Mouse (Mus musculus): ENCODE measurements at regions not wholly inside any gene's neighbourhood (a gene's known extent, or its start where the extent isn't known, plus 50 kb on each side); places are given as distances from the start of the nearest gene placed in this dataset.

DNA sequence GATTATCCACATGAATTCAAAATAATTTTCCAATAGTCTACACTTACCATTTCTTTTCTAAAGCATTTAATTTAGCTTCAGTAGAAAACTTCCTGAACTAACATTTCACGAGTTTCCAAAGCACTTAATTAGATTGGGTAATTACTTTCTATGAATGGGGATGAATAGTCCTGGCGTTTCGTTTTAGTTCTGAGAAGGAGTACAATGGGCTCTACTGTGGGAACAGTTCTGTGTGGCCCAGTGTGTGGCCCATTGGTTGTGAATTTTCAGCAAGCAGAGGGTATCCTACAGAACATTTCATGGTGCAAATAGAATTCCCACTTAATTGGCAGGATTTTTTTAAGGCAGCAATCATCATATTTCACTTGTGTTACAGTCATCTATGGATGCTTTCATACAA lies 95.5 kb downstream of the 1700017N19Rik start:
- no peak for DNase-seq (ENCODE audit: low spot score in 2 of 2)

DNA sequence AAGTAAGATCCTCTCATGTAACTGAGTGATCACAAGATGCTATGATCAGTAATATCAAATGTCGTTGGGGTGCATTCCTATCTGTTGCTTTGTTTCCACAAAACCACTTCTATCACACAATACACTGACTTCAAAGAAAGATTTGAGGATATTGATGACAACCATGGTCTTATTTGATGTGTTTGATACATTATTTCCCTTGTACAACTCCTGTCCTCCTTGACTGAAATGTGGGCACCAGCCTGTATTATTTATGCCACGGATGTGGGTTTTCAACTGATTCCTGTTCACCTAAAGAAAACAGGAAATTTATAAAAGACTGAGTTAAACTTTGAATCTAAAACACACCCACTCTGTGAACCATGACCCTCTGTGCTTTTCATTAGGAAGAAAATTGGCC lies 105.7 kb downstream of the 1700017N19Rik start:
- DNase-seq (ENCODE audit: low spot score in 2 of 2) = no peak

DNA sequence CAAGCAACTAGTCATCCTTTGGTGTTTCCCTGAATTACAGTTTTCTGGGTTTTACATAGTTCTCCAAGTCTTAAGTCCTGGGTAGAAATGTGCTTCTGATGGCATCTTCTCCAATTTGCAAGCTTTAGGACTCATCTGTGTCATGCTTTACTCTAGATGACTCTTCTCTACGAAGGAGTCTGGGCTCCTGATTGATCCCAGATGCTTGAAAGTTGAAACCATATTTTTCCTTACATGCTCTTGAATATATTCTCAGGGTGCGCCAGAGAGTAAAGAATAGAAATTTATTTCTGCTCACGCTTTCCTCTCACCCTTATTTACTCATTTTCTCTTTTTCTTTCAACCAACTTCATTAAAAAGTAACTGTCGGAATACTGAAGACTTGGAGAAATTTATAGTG lies 108.9 kb downstream of the 1700017N19Rik start:
- no peak for DNase-seq (ENCODE audit: low spot score in 2 of 2)

DNA sequence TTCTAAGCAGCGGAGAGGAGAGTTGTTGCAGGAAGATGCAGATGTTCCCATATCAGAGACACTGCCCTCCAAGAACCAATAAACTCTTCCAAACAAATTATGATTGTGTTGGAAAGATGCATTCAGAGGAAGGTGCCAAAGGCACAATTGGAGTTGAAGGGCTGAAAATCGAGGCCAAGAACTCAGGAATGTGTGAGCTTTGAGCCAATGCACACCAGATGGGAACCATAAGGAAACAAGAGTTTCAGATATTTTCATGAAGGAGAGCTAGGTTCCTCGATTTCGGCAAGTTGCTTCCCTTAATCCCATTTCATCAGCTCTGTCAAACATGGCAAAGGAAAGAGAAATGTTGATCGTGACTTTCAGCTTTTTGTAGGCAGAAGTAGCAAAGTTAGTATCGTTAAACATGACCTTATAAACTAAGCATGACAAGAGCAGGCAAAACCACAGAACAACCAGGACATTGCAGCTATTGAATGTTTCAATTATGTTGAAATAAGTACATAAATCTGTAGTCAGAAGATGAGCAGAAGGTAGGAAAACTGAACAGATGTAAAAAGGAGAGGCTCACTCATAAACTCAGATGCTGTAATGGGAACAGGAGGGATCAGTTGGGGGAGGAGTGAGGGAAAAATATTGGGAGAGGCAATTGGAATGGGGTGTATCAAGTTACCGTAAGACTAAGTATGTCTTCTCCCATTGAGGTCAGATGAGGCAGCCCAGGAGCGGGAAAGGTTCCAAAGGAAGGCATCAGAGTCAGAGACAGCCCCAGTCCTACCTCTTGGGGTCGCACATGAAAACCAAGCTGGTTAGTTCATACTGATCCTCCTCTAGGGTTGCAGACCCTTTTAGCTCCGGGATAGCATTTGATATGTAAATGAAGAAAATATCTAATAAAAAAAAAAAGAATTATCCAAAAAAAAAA lies 110.3 kb downstream of the 1700017N19Rik start:
- no peak for DNase-seq (ENCODE audit: low spot score in 2 of 2)

DNA sequence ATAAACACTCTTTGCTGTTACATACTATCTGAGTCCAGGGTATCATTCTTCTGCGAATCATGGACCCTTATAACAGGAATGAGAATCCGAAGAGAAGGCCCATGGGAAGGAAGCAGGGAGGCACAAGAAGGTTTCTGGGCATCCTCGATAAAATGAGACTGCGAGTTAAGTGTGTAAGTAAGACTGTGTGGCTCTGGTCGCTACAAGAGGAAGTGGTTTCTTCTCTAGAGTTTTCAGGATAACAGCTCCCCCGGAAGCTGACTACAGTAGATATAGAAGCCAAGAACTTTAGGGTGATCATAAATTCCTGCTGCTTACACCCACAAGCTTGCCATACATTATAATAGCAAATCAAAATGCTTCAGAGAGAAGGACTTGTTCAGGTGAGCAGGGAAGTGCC lies 111.7 kb downstream of the 1700017N19Rik start:
- DNase-seq (ENCODE audit: low spot score in 2 of 2) = no peak

DNA sequence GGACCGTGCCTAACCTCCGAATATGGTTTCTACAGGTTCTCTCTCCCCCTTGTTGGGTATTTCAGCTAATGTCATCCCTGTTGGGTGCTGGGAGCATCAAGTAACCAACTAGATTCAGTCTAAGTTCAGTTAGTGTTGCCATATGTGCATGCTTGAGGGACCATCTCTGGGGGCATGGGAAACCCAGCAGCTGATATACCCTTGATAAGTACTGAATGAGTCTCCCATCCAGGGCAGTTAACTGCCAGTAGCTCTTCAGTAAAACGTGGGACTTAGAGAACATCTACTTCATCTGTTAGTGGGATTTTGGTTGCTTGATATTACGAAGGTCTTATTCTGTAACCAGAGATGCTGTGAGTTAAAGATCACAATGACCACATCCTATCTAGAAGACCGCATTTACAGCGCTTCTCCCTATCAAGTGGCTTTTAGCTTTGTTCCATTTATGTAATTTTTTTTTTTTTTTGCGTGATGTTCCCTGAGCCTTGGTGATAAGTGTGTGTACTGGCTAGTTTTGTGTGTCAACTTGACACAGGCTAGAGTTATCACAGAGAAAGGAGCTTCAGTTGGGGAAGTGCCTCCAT lies 125.9 kb downstream of the 1700017N19Rik start:
- no peak for DNase-seq (ENCODE audit: low spot score in 2 of 2)

DNA sequence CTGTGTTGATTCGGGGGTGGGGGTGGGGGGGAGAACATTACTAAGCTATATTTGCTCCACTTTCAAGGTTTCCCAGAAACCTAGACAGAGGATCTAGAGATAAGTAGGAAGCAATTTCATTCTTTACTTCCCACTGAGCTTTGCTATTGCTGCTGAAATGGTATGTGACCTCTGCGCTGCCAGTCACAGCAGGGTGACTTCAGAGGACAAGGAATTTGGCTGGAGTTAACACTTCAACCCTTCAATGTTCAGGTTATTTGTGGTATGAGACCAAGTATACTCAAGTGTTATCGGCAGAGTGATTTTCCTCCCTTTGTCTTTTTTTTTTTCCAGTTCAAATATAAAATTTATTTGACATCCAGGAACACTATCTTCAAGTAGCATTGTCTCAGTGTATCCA lies 128.3 kb downstream of the 1700017N19Rik start:
- DNase-seq (ENCODE audit: low spot score in 2 of 2) = no peak

DNA sequence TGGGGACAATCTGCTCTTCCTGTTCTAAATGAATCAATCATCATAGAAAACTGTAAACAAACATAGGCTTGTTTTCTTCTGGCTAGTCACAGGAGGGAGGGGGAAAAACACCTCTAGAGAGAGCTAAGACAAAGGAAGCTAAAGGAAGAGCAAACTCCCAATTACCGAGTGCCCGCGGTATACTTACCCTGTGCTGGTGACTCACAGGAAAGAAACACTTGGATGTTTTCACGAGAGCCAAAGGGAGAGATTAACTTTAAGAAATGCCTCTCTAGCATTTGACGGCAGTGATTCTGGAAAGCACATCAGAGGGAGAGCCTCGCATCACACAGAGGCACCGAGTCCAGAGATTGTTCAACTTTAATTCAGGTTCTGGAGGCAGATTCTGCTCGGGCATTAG lies 151.0 kb downstream of the 1700017N19Rik start:
- no peak for DNase-seq (ENCODE audit: low spot score in 2 of 2)

DNA sequence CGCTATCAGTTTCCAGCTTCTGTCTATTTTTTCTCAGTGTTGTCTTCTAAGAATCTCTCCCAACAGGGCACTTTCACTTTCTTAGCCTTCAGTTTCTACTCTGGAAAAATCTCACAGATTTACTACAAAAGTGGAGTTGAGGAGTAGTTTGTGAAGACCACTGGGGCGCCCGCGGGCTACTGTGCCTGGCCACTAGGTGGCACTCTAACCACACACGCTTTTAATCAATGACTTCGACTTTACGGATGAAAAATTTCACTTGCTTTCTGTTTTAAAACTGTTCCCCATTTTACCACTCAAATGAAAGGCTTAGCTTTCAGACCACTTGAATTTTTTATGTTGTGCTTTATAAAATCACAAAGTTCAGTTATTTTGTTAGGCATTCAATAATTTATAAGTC lies 151.8 kb downstream of the 1700017N19Rik start:
- DNase-seq (ENCODE audit: low spot score in 2 of 2) = peak; percentile 13 to 42

DNA sequence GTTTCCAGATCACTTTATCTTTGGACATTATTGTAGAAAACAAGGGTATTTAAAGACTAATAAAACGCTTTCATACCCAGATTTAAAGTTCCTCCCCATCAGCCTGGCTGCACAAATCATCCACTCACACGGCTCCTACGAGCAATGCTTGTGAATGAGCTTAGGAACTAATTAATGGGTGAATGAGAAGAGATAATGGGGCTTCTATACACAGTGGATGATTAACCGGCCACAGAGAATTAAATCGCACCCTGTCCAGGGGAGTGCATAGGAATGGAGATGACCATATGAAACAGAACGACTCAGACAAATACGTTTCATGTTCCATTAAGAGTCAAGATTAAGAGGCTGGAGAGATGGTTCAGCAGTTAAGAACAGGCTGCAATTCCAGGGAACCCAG lies 155.9 kb downstream of the 1700017N19Rik start:
- DNase-seq (ENCODE audit: low spot score in 2 of 2) = no peak

DNA sequence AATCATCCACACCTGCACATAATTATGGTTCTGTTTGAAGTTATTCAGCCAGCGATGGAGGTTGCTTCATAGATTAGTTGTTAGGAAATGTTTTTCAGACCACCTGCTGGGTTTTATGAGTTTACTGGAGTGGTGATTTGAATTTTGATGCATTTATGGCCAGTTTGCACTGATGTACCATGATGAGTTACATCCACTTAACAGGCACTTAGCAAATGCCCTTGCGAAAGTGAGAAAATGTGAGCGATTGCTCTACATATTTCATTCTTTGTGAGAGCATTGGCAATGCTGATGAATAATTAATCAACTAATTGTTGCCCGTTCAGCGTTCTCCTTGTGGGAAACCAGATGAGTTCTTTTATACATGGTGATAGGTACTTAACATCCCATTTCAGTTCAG lies 164.7 kb downstream of the 1700017N19Rik start:
- no peak for DNase-seq (ENCODE audit: low spot score in 2 of 2)

DNA sequence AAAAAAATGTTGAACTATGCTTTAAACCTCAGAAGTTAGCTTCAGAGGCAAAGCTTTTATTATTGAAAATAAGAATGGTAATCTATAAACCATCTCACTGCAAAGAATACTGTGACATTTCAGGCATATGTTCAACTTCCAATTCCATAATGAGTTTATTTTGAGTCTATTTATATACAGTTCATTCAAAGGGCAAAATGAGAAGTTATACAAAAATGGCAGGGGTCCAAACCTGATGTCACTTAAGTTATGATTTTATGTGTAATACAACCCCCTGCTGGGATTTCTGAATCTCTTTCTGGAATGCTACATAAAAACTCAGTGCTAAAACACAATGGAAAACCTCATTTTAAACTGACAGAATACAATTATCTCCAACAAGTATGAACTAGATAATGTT lies 184.0 kb downstream of the 1700017N19Rik start:
- no peak for DNase-seq (ENCODE audit: low spot score in 2 of 2)

DNA sequence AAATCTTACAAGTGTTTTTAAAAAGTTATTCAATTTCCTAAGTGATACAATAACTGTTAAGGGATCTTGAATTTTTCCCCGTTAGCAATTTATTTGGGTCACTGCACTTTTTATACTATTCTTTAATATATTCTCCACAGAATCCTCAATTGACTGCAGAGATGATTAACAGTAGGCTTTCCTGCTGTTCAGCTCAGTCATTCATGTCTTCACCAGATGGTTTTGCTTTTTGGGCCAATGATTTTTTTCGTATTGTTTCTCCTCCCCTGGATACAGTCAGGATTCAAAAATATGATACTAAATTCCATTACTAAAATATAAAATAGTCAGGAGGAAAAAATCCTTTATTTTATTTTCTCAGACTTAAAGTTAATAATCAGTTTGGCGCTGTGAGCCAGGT lies 201.9 kb downstream of the 1700017N19Rik start:
- DNase-seq (ENCODE audit: low spot score in 2 of 2) = no peak

DNA sequence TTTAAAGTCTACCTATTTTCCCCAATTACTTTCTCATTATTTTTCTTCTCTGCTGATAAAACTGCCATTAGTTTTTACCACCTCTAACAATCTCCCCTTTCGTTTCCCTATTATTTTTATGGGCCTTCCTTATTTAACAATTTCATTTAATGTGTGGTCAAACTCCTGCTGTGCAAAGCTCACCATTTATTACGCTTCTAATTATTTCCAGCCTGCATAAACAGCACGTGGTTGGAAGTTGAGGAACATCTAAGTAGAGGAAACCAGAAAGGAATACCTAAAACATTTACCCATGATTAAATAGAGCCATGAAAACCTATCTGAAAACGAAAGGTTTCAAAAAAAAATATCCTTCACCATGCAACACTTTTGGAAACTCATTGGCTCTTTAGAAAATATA lies 202.3 kb downstream of the 1700017N19Rik start:
- DNase-seq (ENCODE audit: low spot score in 2 of 2) = no peak

DNA sequence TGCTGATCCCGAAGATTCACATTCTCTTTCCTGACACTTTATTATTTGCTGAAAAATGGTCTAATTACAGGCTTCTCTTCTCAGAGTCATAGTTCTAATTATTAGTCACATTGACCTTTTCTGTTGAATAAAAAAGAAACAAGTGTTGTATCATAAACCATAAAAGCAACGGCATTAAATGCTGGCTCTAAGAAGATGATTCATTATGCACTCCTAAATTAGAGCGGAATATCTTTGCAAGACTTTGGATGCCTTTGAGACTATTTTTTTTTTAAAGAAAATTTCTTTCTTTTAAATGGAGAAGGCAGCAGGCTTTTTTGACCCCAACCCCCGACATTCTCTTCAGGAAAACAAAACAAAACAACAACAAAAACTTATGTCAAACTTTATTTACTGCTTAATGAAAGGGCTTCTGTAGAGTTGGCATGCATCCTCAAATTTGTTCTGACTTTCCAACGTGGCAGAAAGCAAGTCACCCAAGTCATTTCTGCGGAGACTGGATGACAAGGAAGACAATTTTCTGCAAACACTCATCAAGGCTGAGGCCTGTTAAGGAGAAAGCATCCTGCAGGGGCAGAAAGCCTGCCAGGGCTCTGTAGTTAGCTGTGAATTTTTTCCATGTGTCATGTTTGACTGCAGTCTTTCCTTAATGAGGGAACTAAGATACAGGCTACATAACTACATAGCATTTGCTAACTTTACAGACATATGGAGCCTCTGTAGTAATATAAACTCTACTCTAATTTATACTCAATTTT lies 205.1 kb downstream of the 1700017N19Rik start:
- DNase-seq (ENCODE audit: low spot score in 2 of 2) = no peak

DNA sequence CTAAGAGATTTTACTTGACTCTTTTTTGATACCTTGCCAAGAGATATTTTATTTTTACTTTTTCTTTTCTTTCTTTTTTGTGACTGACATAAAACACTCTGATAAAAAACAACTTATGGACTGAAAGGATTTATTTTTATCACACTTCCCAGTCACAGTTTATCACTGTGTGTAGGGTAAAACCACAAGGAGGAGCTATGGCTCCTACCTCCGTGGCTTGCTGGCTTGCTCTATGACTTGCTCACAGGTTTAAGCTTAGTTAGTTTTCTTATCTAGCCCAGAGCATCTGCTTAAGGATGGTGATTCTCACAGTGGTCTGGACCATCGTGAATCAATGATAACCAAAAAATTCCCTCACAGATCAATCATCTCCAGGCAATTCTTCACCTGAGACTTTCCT lies 221.4 kb downstream of the 1700017N19Rik start:
- DNase-seq (ENCODE audit: low spot score in 2 of 2) = no peak

DNA sequence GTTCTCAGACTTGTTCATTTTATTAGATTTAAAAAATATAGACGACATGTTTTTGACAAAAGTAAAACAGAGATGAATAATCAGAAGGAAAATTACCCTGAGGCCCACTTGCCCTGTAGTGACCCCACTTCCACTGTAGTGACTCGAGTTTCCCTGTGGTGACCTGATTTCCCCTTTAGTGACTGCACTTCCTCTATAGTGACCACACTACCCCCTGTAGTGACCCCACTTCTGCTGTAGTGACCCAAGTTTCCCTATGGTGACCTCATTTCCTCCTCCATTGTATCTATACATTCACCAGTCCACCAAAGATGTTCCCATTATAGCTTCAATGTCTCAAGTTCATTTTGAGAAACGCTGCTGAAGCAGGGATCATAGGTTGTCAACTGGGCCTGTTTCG lies 244.5 kb downstream of the 1700017N19Rik start:
- no peak for DNase-seq (ENCODE audit: low spot score in 2 of 2)

DNA sequence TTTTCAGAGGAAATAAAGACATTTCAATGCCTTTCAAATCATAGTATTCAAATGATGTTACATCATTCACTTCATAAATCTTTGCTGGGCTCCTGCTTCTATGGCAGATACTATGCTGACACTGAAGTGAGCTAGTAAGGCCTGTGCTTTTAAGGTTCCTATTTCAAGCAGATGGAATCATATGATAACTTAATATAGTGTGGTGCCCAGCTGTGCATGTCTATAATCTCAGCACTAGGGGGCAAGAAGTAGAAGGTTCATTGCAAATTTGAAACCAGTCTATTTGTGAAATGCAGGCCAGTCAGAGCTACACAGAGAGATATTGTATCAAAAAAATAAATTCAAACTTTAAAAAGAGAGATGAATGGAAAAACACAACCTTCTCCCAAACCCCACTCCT lies 262.9 kb downstream of the 1700017N19Rik start:
- DNase-seq (ENCODE audit: low spot score in 2 of 2) = no peak

DNA sequence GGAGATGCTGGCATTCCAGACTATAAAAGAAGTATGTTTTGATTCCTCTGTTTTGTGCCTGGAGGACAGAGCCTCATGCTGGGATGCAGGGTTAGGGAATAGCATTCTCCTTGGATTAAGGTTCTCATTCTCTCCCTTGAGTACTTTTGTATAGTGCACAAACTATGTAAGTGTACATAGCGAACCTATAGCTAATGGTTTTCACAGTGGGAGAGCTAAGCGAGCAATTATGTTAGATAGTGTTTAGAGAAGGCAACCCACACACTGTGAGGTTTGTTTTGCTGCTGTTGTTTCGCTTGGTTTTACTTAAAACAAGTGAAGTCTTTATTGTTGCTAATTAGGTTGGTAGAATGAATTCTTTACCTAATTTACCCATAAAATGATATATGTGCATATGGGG lies 266.2 kb downstream of the 1700017N19Rik start:
- DNase-seq (ENCODE audit: low spot score in 2 of 2) = no peak

DNA sequence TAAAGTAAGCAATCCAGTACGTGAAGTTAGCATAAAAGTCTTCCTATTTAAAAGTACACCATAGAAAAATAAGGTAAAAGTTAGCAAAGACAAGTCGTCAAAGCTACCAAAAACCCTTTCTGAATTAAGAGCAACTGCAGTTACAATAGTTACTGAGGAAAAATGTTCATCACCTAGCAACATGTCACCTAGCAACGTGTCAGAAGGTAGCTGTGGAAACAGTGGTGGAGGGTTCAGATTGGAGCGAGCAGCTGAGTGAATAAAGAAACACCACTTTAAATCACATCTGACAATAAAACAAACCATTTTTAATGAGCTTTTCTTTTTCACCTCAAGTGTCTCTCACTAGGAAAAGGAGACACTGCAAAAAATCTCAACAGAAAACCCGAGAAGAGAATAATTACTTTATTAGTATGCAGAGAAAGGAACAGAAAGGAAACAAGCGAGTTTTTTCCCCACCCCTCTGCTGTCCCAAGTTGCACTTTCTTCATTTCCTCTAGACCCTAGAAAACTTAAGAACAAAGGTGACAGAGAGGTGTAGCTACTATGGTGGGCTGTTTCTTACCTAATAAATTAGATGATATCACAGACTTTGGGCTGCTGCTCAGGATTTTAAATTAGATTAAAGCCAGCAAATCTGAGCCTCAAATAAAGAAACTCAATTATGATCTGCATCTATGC lies 275.4 kb downstream of the 1700017N19Rik start:
- no peak for DNase-seq (ENCODE audit: low spot score in 2 of 2)

DNA sequence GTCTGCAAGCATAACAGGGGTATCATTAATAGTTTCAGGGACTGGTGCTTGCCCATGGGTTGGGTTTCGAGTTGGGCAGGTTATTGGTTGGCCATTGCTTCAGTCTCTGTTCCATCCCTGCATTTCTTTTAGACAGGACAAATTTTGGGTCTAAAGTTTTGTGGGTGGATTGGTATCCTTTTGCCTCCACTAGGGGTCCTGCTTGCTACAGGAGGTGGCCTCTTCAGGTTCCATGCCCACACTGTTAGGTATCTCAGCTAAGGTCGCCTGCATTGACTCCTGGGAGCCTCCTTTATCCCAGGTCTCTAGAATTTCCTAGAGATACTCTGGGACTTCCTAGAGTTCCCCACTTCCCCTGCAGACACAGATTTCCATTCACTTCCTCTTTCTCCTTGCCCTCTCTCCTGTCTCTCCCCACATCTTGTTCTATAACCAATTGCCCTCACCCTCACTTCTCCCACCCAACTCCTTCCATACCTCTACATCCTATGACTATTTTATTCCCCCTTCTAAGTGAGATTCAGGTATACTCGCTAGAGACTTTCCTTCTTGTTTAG lies 278.2 kb downstream of the 1700017N19Rik start:
- no peak for DNase-seq (ENCODE audit: low spot score in 2 of 2)

DNA sequence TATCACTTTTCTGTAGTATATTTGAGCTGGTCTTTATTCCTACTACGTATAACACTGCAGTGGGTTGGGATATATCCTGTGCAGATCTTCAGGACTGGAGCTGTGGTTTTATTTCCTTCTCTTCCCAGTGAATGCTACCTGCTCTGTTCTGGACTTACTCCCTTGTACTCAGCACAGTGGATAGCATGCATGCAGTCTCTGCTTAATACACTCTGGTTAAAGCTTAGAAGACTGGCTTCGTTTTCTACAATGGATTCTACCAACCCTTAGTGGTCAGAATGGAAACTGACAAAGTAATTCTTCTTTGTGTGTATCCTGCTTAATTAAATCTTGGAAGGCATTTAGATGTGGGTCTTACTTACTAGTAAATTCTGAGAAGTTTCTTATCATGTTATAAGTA lies 292.3 kb downstream of the 1700017N19Rik start:
- DNase-seq (ENCODE audit: low spot score in 2 of 2) = no peak
